10 mouse cellular contexts compared by ENCODE assay signal in genomic region chr12:86793830-86794229, GRCm38 (mm10). TPM values are rescaled to one million over a fixed set of nuclear protein-coding genes. Genes with fewer than 3 reads are reported as not detected.
DNase-seq lines count a peak whose midpoint lies in the region; ATAC-seq and TF ChIP-seq lines count a peak whose summit lies in the region.
"Had no signal": no experiment of that assay in that cellular context is flagged by ENCODE, and none has a peak within 500 bp of the region (broad histone marks: within the 10 kb centered on the region; RNA-seq: fewer than 3 reads in every experiment).

No protein-coding gene starts in this region.

- H3K36me3 ChIP-seq in kidney, adult 2 months (ENCODE audit: control insufficient read depth, insufficient read depth, low read length): no peaks in the 10 kb centered on the region
- H3K36me3 ChIP-seq in stomach, embryonic 14.5 days (ENCODE audit: control insufficient read depth, insufficient read depth, low read length): no peaks in the 10 kb centered on the region

- no peaks in the 10 kb centered on the region for H3K9me3 ChIP-seq in stomach, embryonic 14.5 days (ENCODE audit: control insufficient read depth, low read depth, low read length)

- ATAC-seq in stomach, embryonic 14.5 days (ENCODE audit: insufficient number of reproducible peaks, insufficient read depth, low FRiP score, low read depth): peak; percentile 21; the same call in 1 of the 2 replicates
- no peak for ATAC-seq in monocyte, adult 5-6 weeks (replicated peaks; ENCODE audit: insufficient number of reproducible peaks, low FRiP score, low TSS enrichment, poor library complexity, severe bottlenecking)

- peak; percentile 52 for DNase-seq in cerebellum, adult 11-12 months
- DNase-seq in cerebellum, adult 18-20 months: no peak
- peak; percentile 54 for DNase-seq in 3T3-L1 (ENCODE audit: low read depth, low spot score)
- DNase-seq in gastrocnemius, postnatal 25 days: peak; percentile 81
- peak; percentile 93 for DNase-seq in kidney, adult 2 months
- no peak for DNase-seq in spleen, postnatal 14 days (ENCODE audit: low spot score in 2 of 2)

- no peak overlapping the region for H3K4me2 ChIP-seq in stomach, embryonic 14.5 days (replicated peaks; ENCODE audit: low read depth, low read length)

- TF ChIP-seq POLR2A in kidney, adult 2 months (IDR thresholded peaks at IDR 0.05; ENCODE audit: low read depth, low read length): no peak

- H3K27me3 ChIP-seq in kidney, adult 2 months (replicated peaks; ENCODE audit: control insufficient read depth, insufficient read depth, low read length): no peaks in the 10 kb centered on the region
- no peaks in the 10 kb centered on the region for H3K27me3 ChIP-seq in stomach, embryonic 14.5 days (ENCODE audit: control insufficient read depth, insufficient read depth, low read length)

- WGBS in kidney, adult 2 months: 39% methylated on average over 3 of the region's 3 CpGs
- 45% methylated on average over 3 of the region's 3 CpGs for WGBS in stomach, embryonic 14.5 days

- TF ChIP-seq CTCF in kidney, adult 2 months (conservative IDR thresholded peaks at IDR 0.05; ENCODE audit: insufficient read depth, insufficient read length, low read depth, low read length): no peak

- peaks cover under 1% of the 10 kb centered on the region; the same call in 1 of the 2 replicates for H3K4me1 ChIP-seq in kidney, adult 2 months (ENCODE audit: control insufficient read depth, insufficient read depth, low read length)
- peaks cover 11% of the 10 kb centered on the region for H3K4me1 ChIP-seq in stomach, embryonic 14.5 days (ENCODE audit: control insufficient read depth, insufficient read depth, low read length)

- no peak overlapping the region for H3K4me3 ChIP-seq in kidney, adult 2 months (ENCODE audit: insufficient read depth, low read depth, low read length)
- H3K4me3 ChIP-seq in stomach, embryonic 14.5 days (ENCODE audit: low read depth, low read length): no peak overlapping the region

- H3K9ac ChIP-seq in stomach, embryonic 14.5 days (replicated peaks; ENCODE audit: low read depth, low read length): no peak overlapping the region

- peak overlapping the region; percentile 11; the same call in 1 of the 2 replicates for H3K27ac ChIP-seq in kidney, adult 2 months (ENCODE audit: insufficient read depth, low read depth, low read length)
- H3K27ac ChIP-seq in stomach, embryonic 14.5 days (ENCODE audit: low read length): no peak overlapping the region

RNA-seq across cellular contexts. Expression of gene Lrrc74a, which starts 59.7 kb away (rescaled TPM):
- not detected for total RNA-seq in gastrocnemius, postnatal 25 days (2021)
- polyA plus RNA-seq in kidney, adult 2 months (2012; rRNA removed): not detected in 2 replicates
- polyA plus RNA-seq in stomach, embryonic 14.5 days (2014; fragmentation: Nextera tagmentation; extraction: Ambion mirVana): not detected in 2 replicates
- not detected in 3 replicates for total RNA-seq in monocyte, adult 5-6 weeks (2017)
- total RNA-seq: left cerebral cortex, postnatal 10 days had no signal
- polyA plus RNA-seq: cerebellum, adult 2 months had no signal

Comparison
In these comparisons a context has a peak if more than half of its experiments do, and no peak if none do; other contexts are left out.
1. DNase-seq: peak in cerebellum, adult 11-12 months (single experiment), 3T3-L1 (single experiment), gastrocnemius, postnatal 25 days (single experiment) and kidney, adult 2 months (single experiment); none in cerebellum, adult 18-20 months (0 of 2) and spleen, postnatal 14 days (0 of 2).